Mouse (Mus musculus): ENCODE measurements around the gene Krtap5-1.
"Not testable (repeated sequence)": the region's sequence is repeated elsewhere in the genome, so short reads cannot be mapped to it uniquely, and the experiment has no call there.

DNA sequence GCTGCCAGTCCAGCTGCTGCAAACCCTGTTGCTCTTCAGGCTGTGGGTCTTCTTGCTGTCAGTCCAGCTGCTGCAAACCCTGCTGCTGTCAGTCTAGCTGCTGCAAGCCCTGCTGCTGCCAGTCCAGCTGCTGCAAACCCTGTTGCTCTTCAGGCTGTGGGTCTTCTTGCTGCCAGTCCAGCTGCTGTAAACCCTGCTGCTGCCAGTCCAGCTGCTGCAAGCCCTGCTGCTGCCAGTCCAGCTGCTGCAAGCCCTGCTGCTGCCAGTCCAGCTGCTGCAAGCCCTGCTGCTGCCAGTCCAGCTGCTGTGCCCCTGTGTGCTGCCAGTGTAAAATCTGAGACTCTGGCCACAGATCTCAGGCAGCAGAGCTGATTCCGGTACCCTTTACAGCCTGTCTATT lies 7.0 kb upstream of the Krtap5-1 start:
- TF ChIP-seq CEBPB (IDR thresholded peaks at IDR 0.05; ENCODE audit: low read depth); CTCF (IDR thresholded peaks at IDR 0.05; ENCODE audit: control insufficient read depth, insufficient read depth, insufficient read length); USF1 (IDR thresholded peaks at IDR 0.05; ENCODE audit: low read depth); MAX (IDR thresholded peaks at IDR 0.05); FOSL1 (IDR thresholded peaks at IDR 0.05; ENCODE audit: insufficient read depth, low read length, poor library complexity, severe bottlenecking): not testable (repeated sequence)
- TF ChIP-seq MYOD1 (IDR thresholded peaks at IDR 0.05; ENCODE audit: control insufficient read depth, insufficient read length, low read depth): peak; percentile 72

All from C2C12 (cell line).